Comparison of ENCODE assay signal across 9 mouse cellular contexts in the genomic region with DNA sequence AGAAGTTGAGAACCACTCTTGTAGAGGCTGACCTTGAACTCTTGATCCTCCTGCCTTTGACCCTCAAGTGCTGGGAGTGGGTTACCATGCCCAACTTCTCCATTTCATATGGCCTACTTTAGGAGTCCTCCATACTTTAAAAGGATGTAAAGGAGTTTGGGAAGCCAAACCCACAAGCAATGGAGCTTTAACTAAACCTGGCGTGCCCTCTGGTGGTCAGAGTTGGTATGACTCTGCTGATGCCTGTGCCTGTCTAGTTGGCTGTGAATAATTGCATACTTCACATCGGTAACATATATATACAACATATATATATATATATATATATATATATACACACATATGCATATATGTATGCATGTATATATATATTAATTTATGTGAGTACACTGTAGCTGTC. TPM values are rescaled to one million over a fixed set of nuclear protein-coding genes. Genes with fewer than 3 reads are reported as not detected.
DNase-seq lines count a peak whose midpoint lies in the region; ATAC-seq lines count a peak whose summit lies in the region.
"Had no signal": no experiment of that assay in that cellular context is flagged by ENCODE, and none has a peak within 500 bp of the region (broad histone marks: within the 10 kb centered on the region; RNA-seq: fewer than 3 reads in every experiment).

No protein-coding gene starts in this region.

- no peaks in the 10 kb centered on the region for H3K27me3 ChIP-seq in kidney, embryonic 16.5 days (ENCODE audit: insufficient read depth, low read length)
- H3K27me3 ChIP-seq in embryonic facial prominence, embryonic 14.5 days (replicated peaks; ENCODE audit: control insufficient read depth, insufficient read depth, low read length) = no peaks in the 10 kb centered on the region
- H3K27me3 ChIP-seq in neural tube, embryonic 11.5 days (ENCODE audit: control insufficient read depth, insufficient read depth, low read length) = no peaks in the 10 kb centered on the region
- H3K27me3 ChIP-seq: embryonic facial prominence, embryonic 15.5 days had no signal

- no peak overlapping the region for H3K4me2 ChIP-seq in kidney, embryonic 16.5 days (replicated peaks; ENCODE audit: low read depth, low read length)
- H3K4me2 ChIP-seq in embryonic facial prominence, embryonic 14.5 days (ENCODE audit: low read depth, low read length) = no peak overlapping the region
- no peak overlapping the region for H3K4me2 ChIP-seq in neural tube, embryonic 11.5 days (ENCODE audit: low read depth)
- H3K4me2 ChIP-seq: embryonic facial prominence, embryonic 15.5 days had no signal

- 12% methylated on average over 2 of the region's 2 CpGs for WGBS in kidney, embryonic 16.5 days
- WGBS in embryonic facial prominence, embryonic 14.5 days = 2% methylated on average over 2 of the region's 2 CpGs
- WGBS in neural tube, embryonic 11.5 days = 15% methylated on average over 2 of the region's 2 CpGs

- H3K9me3 ChIP-seq in kidney, embryonic 16.5 days (ENCODE audit: low read length) = no peaks in the 10 kb centered on the region
- H3K9me3 ChIP-seq in embryonic facial prominence, embryonic 14.5 days (ENCODE audit: control insufficient read depth, low read length) = no peaks in the 10 kb centered on the region
- H3K9me3 ChIP-seq in neural tube, embryonic 11.5 days (ENCODE audit: control insufficient read depth, low read length) = no peaks in the 10 kb centered on the region
- H3K9me3 ChIP-seq: embryonic facial prominence, embryonic 15.5 days had no signal

- no peak for ATAC-seq in kidney, embryonic 16.5 days (ENCODE audit: low FRiP score, low TSS enrichment)
- no peak for ATAC-seq in embryonic facial prominence, embryonic 14.5 days (ENCODE audit: low read depth)
- no peak for ATAC-seq in neural tube, embryonic 11.5 days (ENCODE audit: insufficient read depth, low FRiP score, low TSS enrichment)

- peaks cover 7% of the 10 kb centered on the region for H3K4me1 ChIP-seq in kidney, embryonic 16.5 days (ENCODE audit: insufficient read depth, low read length)
- H3K4me1 ChIP-seq in embryonic facial prominence, embryonic 14.5 days (ENCODE audit: control insufficient read depth, insufficient read depth, low read length) = peaks cover 7% of the 10 kb centered on the region
- no peaks in the 10 kb centered on the region for H3K4me1 ChIP-seq in neural tube, embryonic 11.5 days (ENCODE audit: control insufficient read depth, insufficient read depth, low read length)

- no peak overlapping the region for H3K27ac ChIP-seq in kidney, embryonic 16.5 days (ENCODE audit: low read length)
- no peak overlapping the region for H3K27ac ChIP-seq in embryonic facial prominence, embryonic 14.5 days (replicated peaks; ENCODE audit: low read depth, low read length)
- no peak overlapping the region for H3K27ac ChIP-seq in neural tube, embryonic 11.5 days (ENCODE audit: low read depth, low read length)
- H3K27ac ChIP-seq: embryonic facial prominence, embryonic 15.5 days had no signal

- intact Hi-C loops in left cerebral cortex, postnatal 36 days (cut with DNase I) = loop anchor here (5.0 kb wide), 1 partner anchor 114 kb away; no protein-coding TSS in a partner anchor

- no peak overlapping the region for H3K4me3 ChIP-seq in kidney, embryonic 16.5 days (ENCODE audit: low read length)
- no peak overlapping the region for H3K4me3 ChIP-seq in embryonic facial prominence, embryonic 14.5 days (ENCODE audit: low read depth, low read length)
- no peak overlapping the region for H3K4me3 ChIP-seq in neural tube, embryonic 11.5 days (ENCODE audit: low read depth, low read length)
- H3K4me3 ChIP-seq: embryonic facial prominence, embryonic 15.5 days had no signal

- no peaks in the 10 kb centered on the region for H3K36me3 ChIP-seq in kidney, embryonic 16.5 days (ENCODE audit: insufficient read depth, low read length)
- no peaks in the 10 kb centered on the region for H3K36me3 ChIP-seq in embryonic facial prominence, embryonic 14.5 days (ENCODE audit: control insufficient read depth, insufficient read depth, low read length)
- no peaks in the 10 kb centered on the region for H3K36me3 ChIP-seq in neural tube, embryonic 11.5 days (ENCODE audit: control insufficient read depth, insufficient read depth, low read length)
- H3K36me3 ChIP-seq: embryonic facial prominence, embryonic 15.5 days had no signal

- peak; percentile 62 for DNase-seq in kidney, adult 11 months
- peak; percentile 82 for DNase-seq in adrenal gland, postnatal 25 days
- peak; percentile 87 for DNase-seq in embryonic facial prominence, embryonic 14.5 days (ENCODE audit: low spot score)
- peak; percentile 93 for DNase-seq in heart, postnatal 4 days
- peak; percentile 75 to 86 for DNase-seq in left cerebral cortex, postnatal 36 days (ENCODE audit: low spot score in 2 of 2)
- peak; percentile 75 for DNase-seq in neural tube, embryonic 11.5 days (ENCODE audit: low spot score)
- DNase-seq in thymus, postnatal 36 days = peak; percentile 72 to 80

- no peak overlapping the region for H3K9ac ChIP-seq in kidney, embryonic 16.5 days (replicated peaks; ENCODE audit: low read length)
- H3K9ac ChIP-seq in embryonic facial prominence, embryonic 14.5 days (ENCODE audit: low read depth, low read length) = no peak overlapping the region
- no peak overlapping the region for H3K9ac ChIP-seq in neural tube, embryonic 11.5 days (ENCODE audit: low read length)
- H3K9ac ChIP-seq: embryonic facial prominence, embryonic 15.5 days had no signal

RNA-seq across cellular contexts. Expression of a gene that starts 4.2 kb away (rescaled TPM):
- 25.2 and 26.1 TPM in 2 replicates for polyA plus RNA-seq in kidney, embryonic 16.5 days (2015; fragmentation: Nextera tagmentation; extraction: Ambion mirVana)
- total RNA-seq in adrenal gland, postnatal 25 days (2021) = 2.1 and 3.5 TPM in 2 replicates
- 26.1 and 34.8 TPM in 2 replicates for polyA plus RNA-seq in embryonic facial prominence, embryonic 14.5 days (2014; fragmentation: Nextera tagmentation; extraction: Ambion mirVana)
- total RNA-seq in heart, postnatal 4 days (2021) = 1 to 10 TPM; 3.1 to 3.8 TPM
- 10 to 100 TPM in 1 of 2 experiments, 1 to 10 TPM in 1; 6.8 to 16.0 TPM for total RNA-seq in left cerebral cortex, postnatal 36 days (2021)
- 6.9 and 7.6 TPM in 2 replicates for polyA plus RNA-seq in neural tube, embryonic 11.5 days (2014; fragmentation: Nextera tagmentation; extraction: Ambion mirVana)

RNA-seq across cellular contexts. Expression of a gene that starts 7.4 kb away (rescaled TPM):
- 0.19 TPM in 2 replicates for polyA plus RNA-seq in kidney, embryonic 16.5 days (2015; fragmentation: Nextera tagmentation; extraction: Ambion mirVana)
- 0.24 and 0.33 TPM in 2 replicates for total RNA-seq in adrenal gland, postnatal 25 days (2021)
- polyA plus RNA-seq in embryonic facial prominence, embryonic 14.5 days (2014; fragmentation: Nextera tagmentation; extraction: Ambion mirVana) = 0.11 and 0.16 TPM in 2 replicates
- total RNA-seq in heart, postnatal 4 days (2021) = under 1 TPM; 0.10 to 0.20 TPM
- total RNA-seq in left cerebral cortex, postnatal 36 days (2021) = 1 to 10 TPM; 4.1 to 6.3 TPM
- polyA plus RNA-seq in neural tube, embryonic 11.5 days (2014; fragmentation: Nextera tagmentation; extraction: Ambion mirVana) = 0.09 TPM in 1 of 2 replicates, not detected in the other

RNA-seq across cellular contexts. Expression of a gene that starts 38.7 kb away (rescaled TPM):
- 122 and 125 TPM in 2 replicates for polyA plus RNA-seq in kidney, embryonic 16.5 days (2015; fragmentation: Nextera tagmentation; extraction: Ambion mirVana)
- 93.6 and 103 TPM in 2 replicates for total RNA-seq in adrenal gland, postnatal 25 days (2021)
- polyA plus RNA-seq in embryonic facial prominence, embryonic 14.5 days (2014; fragmentation: Nextera tagmentation; extraction: Ambion mirVana) = 99.0 and 107 TPM in 2 replicates
- total RNA-seq in heart, postnatal 4 days (2021) = 100 to 1,000 TPM; 109 TPM
- total RNA-seq in left cerebral cortex, postnatal 36 days (2021) = 100 to 1,000 TPM; 159 to 168 TPM
- 120 and 128 TPM in 2 replicates for polyA plus RNA-seq in neural tube, embryonic 11.5 days (2014; fragmentation: Nextera tagmentation; extraction: Ambion mirVana)
